Comparison of ENCODE assay signal across 42 mouse cellular contexts in genomic region chr2:101668751-101669150, GRCm38 (mm10). TPM values are rescaled to one million over a fixed set of nuclear protein-coding genes. Genes with fewer than 3 reads are reported as not detected.
"Had no signal": no experiment of that assay in that cellular context is flagged by ENCODE, and none has a peak within 500 bp of the region (broad histone marks: within the 10 kb centered on the region; RNA-seq: fewer than 3 reads in every experiment).

No protein-coding gene starts in this region.

- H3K9me3 ChIP-seq: limb, embryonic 10.5 days; limb, embryonic 12.5 days; limb, embryonic 13.5 days; limb, embryonic 15.5 days; liver, embryonic 12.5 days; liver, embryonic 13.5 days; liver, embryonic 15.5 days; lung, embryonic 15.5 days; midbrain, embryonic 10.5 days; midbrain, embryonic 12.5 days; midbrain, embryonic 13.5 days; midbrain, embryonic 15.5 days; neural tube, embryonic 12.5 days; neural tube, embryonic 13.5 days had no signal

- H3K4me1 ChIP-seq: limb, embryonic 10.5 days; limb, embryonic 12.5 days; limb, embryonic 13.5 days; limb, embryonic 15.5 days; liver, embryonic 12.5 days; liver, embryonic 13.5 days; liver, embryonic 15.5 days; lung, embryonic 15.5 days; midbrain, embryonic 13.5 days; neural tube, embryonic 12.5 days had no signal

- H3K4me3 ChIP-seq: limb, embryonic 10.5 days; limb, embryonic 12.5 days; limb, embryonic 13.5 days; limb, embryonic 15.5 days; liver, embryonic 12.5 days; liver, embryonic 13.5 days; liver, embryonic 15.5 days; lung, embryonic 15.5 days; megakaryocyte, embryonic 14.5 days; midbrain, embryonic 10.5 days; midbrain, embryonic 12.5 days; midbrain, embryonic 13.5 days; midbrain, embryonic 15.5 days; myocyte; neural tube, embryonic 12.5 days; neural tube, embryonic 13.5 days had no signal

- H3K4me2 ChIP-seq: limb, embryonic 12.5 days; limb, embryonic 13.5 days; limb, embryonic 15.5 days; liver, embryonic 11.5 days; liver, embryonic 12.5 days; liver, embryonic 13.5 days; liver, embryonic 15.5 days; lung, embryonic 14.5 days; lung, embryonic 15.5 days; midbrain, embryonic 11.5 days; midbrain, embryonic 12.5 days; midbrain, embryonic 13.5 days; midbrain, embryonic 15.5 days; neural tube, embryonic 12.5 days; neural tube, embryonic 13.5 days had no signal

- ATAC-seq: liver, embryonic 12.5 days; liver, postnatal 0 days; lung, postnatal 0 days; midbrain, embryonic 13.5 days; midbrain, embryonic 15.5 days; midbrain, embryonic 16.5 days had no signal

- H3K9ac ChIP-seq: limb, embryonic 12.5 days; limb, embryonic 13.5 days; limb, embryonic 15.5 days; liver, embryonic 12.5 days; liver, embryonic 13.5 days; liver, embryonic 14.5 days; liver, embryonic 15.5 days; liver, postnatal 0 days; lung, embryonic 14.5 days; lung, embryonic 15.5 days; midbrain, embryonic 12.5 days; midbrain, embryonic 13.5 days; midbrain, embryonic 15.5 days; neural tube, embryonic 12.5 days; neural tube, embryonic 13.5 days had no signal

- H3K36me3 ChIP-seq: limb, embryonic 10.5 days; limb, embryonic 12.5 days; limb, embryonic 13.5 days; limb, embryonic 15.5 days; liver, embryonic 12.5 days; liver, embryonic 13.5 days; liver, embryonic 15.5 days; lung, embryonic 15.5 days; midbrain, embryonic 10.5 days; midbrain, embryonic 12.5 days; midbrain, embryonic 13.5 days; midbrain, embryonic 15.5 days; neural tube, embryonic 12.5 days; neural tube, embryonic 13.5 days had no signal

- DNase-seq: left cerebral cortex, postnatal 4 days; liver; liver, embryonic 13.5 days; liver, postnatal 0 days; lung, adult 18-20 months; lung, adult 2 months; lung, embryonic 14.5 days; lung, postnatal 10 days; lung, postnatal 14 days; lung, postnatal 36 days; lung, postnatal 4 days; midbrain, embryonic 14.5 days had no signal

- H3K27ac ChIP-seq: limb, embryonic 10.5 days; limb, embryonic 12.5 days; limb, embryonic 13.5 days; limb, embryonic 15.5 days; liver, embryonic 12.5 days; liver, embryonic 13.5 days; liver, embryonic 14.5 days; liver, embryonic 15.5 days; lung, embryonic 15.5 days; macrophage; midbrain, embryonic 10.5 days; midbrain, embryonic 12.5 days; midbrain, embryonic 13.5 days; midbrain, embryonic 15.5 days; neural tube, embryonic 12.5 days; neural tube, embryonic 13.5 days had no signal

- H3K27me3 ChIP-seq: limb, embryonic 12.5 days; limb, embryonic 13.5 days; limb, embryonic 15.5 days; liver, embryonic 15.5 days; midbrain, embryonic 12.5 days; midbrain, embryonic 13.5 days; midbrain, embryonic 15.5 days; neural tube, embryonic 12.5 days; neural tube, embryonic 13.5 days had no signal

RNA-seq across cellular contexts. Expression of gene Rag1, which starts 19.4 kb away (rescaled TPM):
- total RNA-seq: liver, adult 2 months had no signal
- polyA plus RNA-seq: liver, adult 2 months; lung, embryonic 14.5 days; macrophage; myocyte had no signal

RNA-seq across cellular contexts. Expression of gene Rag2, which starts 44.2 kb away (rescaled TPM):
- total RNA-seq: left cerebral cortex, postnatal 14 days; left cerebral cortex, postnatal 25 days; left cerebral cortex, postnatal 36 days; left cerebral cortex, postnatal 4 days; liver, adult 2 months; megakaryocyte, adult 5-6 weeks; midbrain, postnatal 0 days; monocyte, adult 5-6 weeks had no signal
- polyA plus RNA-seq: limb, embryonic 10.5 days; limb, embryonic 11.5 days; limb, embryonic 12.5 days; limb, embryonic 13.5 days; limb, embryonic 15.5 days; liver, adult 2 months; lung, adult 2 months; lung, embryonic 14.5 days; macrophage; midbrain, embryonic 10.5 days; midbrain, embryonic 12.5 days; midbrain, embryonic 13.5 days; midbrain, embryonic 14.5 days; midbrain, embryonic 15.5 days; midbrain, postnatal 0 days; myocyte; neural tube, embryonic 11.5 days; neural tube, embryonic 12.5 days had no signal
